Mouse (Mus musculus) CH12.LX (cell line): ENCODE results near the gene Ndufa8. TPM values are rescaled to one million over a fixed set of nuclear protein-coding genes. Genes with fewer than 3 reads are reported as not detected.

Experiments
- DNase-seq: peaks from one replicate; pipeline ENCODE4 v3.0.0-alpha.2; 2013; ENCODE audit errors: extremely low read depth
- H3K27ac ChIP-seq: 2 replicates; pipeline ENCODE4 v1.5.1; 2012; ENCODE audit warnings: low read depth, mild to moderate bottlenecking, control low read depth, moderate library complexity; ENCODE audit not compliant: insufficient read depth
- H3K27me3 ChIP-seq: replicated peaks from 2 replicates; pipeline ENCODE3; 2012; ENCODE audit warnings: inconsistent platforms
- H3K36me3 ChIP-seq, 2 experiments: replicated peaks in 1 of 2; 2 replicates each; pipeline versions ENCODE3 to v1.6.1; 2012; ENCODE audit warnings: inconsistent platforms in 1 of 2, low read length in 1 of 2, mild to moderate bottlenecking in 1 of 2, mixed read lengths in 1 of 2, moderate library complexity in 1 of 2; ENCODE audit not compliant: control insufficient read depth in 1 of 2, insufficient read depth in 1 of 2
- H3K4me1 ChIP-seq, 2 experiments: 2 replicates each; pipeline ENCODE4 v1.6.1; 2012; ENCODE audit warnings: inconsistent platforms in 1 of 2, moderate library complexity in 1 of 2; ENCODE audit not compliant: insufficient read depth in 2 of 2, control insufficient read depth in 1 of 2
- H3K4me2 ChIP-seq: 2 replicates; pipeline ENCODE4 v1.6.1; 2012; ENCODE audit warnings: low read depth, mild to moderate bottlenecking, control low read depth; ENCODE audit not compliant: poor library complexity, insufficient read depth, severe bottlenecking
- H3K4me3 ChIP-seq, 3 experiments: fragments of 150-350 bp in 1 of 3; sonication (generic) in 1 of 3; replicated peaks in 1 of 3; 2 replicates each; pipeline versions ENCODE3 to v1.5.1; 2011 to 2012; ENCODE audit warnings: low read depth in 2 of 3, low read length in 2 of 3, mild to moderate bottlenecking in 2 of 3, moderate library complexity in 2 of 3, control low read depth in 1 of 3, improper control_type of control experiment in 1 of 3, inconsistent platforms in 1 of 3, mixed read lengths in 1 of 3; ENCODE audit not compliant: poor library complexity in 1 of 3
- H3K79me2 ChIP-seq: replicated peaks from 2 replicates; pipeline ENCODE4 v1.6.1; 2012; ENCODE audit warnings: mild to moderate bottlenecking, moderate library complexity; ENCODE audit not compliant: control insufficient read depth, poor library complexity, insufficient read depth, severe bottlenecking; ENCODE audit errors: extremely low read depth
- H3K9ac ChIP-seq: 2 replicates; pipeline ENCODE4 v1.6.1; 2012; ENCODE audit warnings: low read depth, mild to moderate bottlenecking, control low read depth, moderate library complexity; ENCODE audit not compliant: insufficient read depth
- H3K9me3 ChIP-seq: replicated peaks from 2 replicates; pipeline ENCODE3; 2012; ENCODE audit warnings: low read length, inconsistent platforms, mixed read lengths
- CTCF ChIP-seq, 2 experiments: IDR thresholded peaks in 1 of 2; conservative IDR thresholded peaks in 1 of 2; 2 replicates each; pipeline ENCODE4 v1.5.1; 2011 to 2012; ENCODE audit warnings: low read depth in 2 of 2, low read length in 2 of 2, improper control_type of control experiment in 1 of 2, inconsistent platforms in 1 of 2, mild to moderate bottlenecking in 1 of 2, moderate library complexity in 1 of 2
- E2F4 ChIP-seq: IDR thresholded peaks from 2 replicates; pipeline ENCODE4 v1.6.1; 2011; ENCODE audit warnings: low read depth, low read length, improper control_type of control experiment; ENCODE audit not compliant: insufficient replicate concordance
- EP300 ChIP-seq: IDR thresholded peaks from 2 replicates; pipeline ENCODE4 v1.6.1; 2011; ENCODE audit warnings: low read length, improper control_type of control experiment
- ETS1 ChIP-seq: conservative IDR thresholded peaks from 2 replicates; pipeline ENCODE4 v1.6.1; 2012; ENCODE audit warnings: low read depth, mild to moderate bottlenecking, inconsistent platforms, low read length, improper control_type of control experiment, moderate library complexity
- HCFC1 ChIP-seq: IDR thresholded peaks from 2 replicates; pipeline ENCODE4 v1.6.1; 2012; ENCODE audit warnings: low read depth, mild to moderate bottlenecking, inconsistent platforms, low read length, improper control_type of control experiment
- IRF4 ChIP-seq: IDR thresholded peaks from 2 replicates; pipeline ENCODE4 v1.6.1; 2014; ENCODE audit warnings: low read depth, mild to moderate bottlenecking, inconsistent platforms, low read length, improper control_type of control experiment
- KAT2A ChIP-seq: IDR thresholded peaks from 2 replicates; pipeline ENCODE4 v1.6.1; 2012; ENCODE audit warnings: low read length, improper control_type of control experiment, inconsistent platforms; ENCODE audit not compliant: insufficient replicate concordance
- MAZ ChIP-seq: IDR thresholded peaks from 2 replicates; pipeline ENCODE4 v1.6.1; 2012; ENCODE audit warnings: low read depth, mild to moderate bottlenecking, inconsistent platforms, low read length, improper control_type of control experiment, moderate library complexity
- MEF2A ChIP-seq: IDR thresholded peaks from 2 replicates; pipeline ENCODE4 v1.6.1; 2014; ENCODE audit warnings: low read depth, mild to moderate bottlenecking, inconsistent platforms, low read length, improper control_type of control experiment, borderline replicate concordance
- MYC ChIP-seq: IDR thresholded peaks from 2 replicates; pipeline ENCODE4 v1.6.1; 2011; ENCODE audit warnings: low read depth, mild to moderate bottlenecking, improper control_type of control experiment, low read length
- PAX5 ChIP-seq: IDR thresholded peaks from 2 replicates; pipeline ENCODE4 v1.6.1; 2012; ENCODE audit warnings: low read length, inconsistent platforms, mixed read lengths
- POLR2AphosphoS2 ChIP-seq: IDR thresholded peaks from 2 replicates; pipeline ENCODE4 v1.6.1; 2011; ENCODE audit warnings: low read depth, low read length, improper control_type of control experiment
- RAD21 ChIP-seq: IDR thresholded peaks from 2 replicates; pipeline ENCODE4 v1.6.1; 2011; ENCODE audit warnings: low read depth, mild to moderate bottlenecking, low read length, improper control_type of control experiment, moderate library complexity
- RCOR1 ChIP-seq: conservative IDR thresholded peaks from 2 replicates; pipeline ENCODE4 v1.6.1; 2012; ENCODE audit warnings: low read depth, mild to moderate bottlenecking, inconsistent platforms, low read length, improper control_type of control experiment
- TBP ChIP-seq: conservative IDR thresholded peaks from 2 replicates; pipeline ENCODE4 v1.6.1; 2011; ENCODE audit warnings: low read depth, low read length, improper control_type of control experiment
- TCF12 ChIP-seq: IDR thresholded peaks from 2 replicates; pipeline ENCODE4 v1.6.1; 2014; ENCODE audit warnings: low read depth, mild to moderate bottlenecking, inconsistent platforms, low read length, improper control_type of control experiment
- USF1 ChIP-seq: IDR thresholded peaks from 2 replicates; pipeline ENCODE4 v1.6.1; 2014; ENCODE audit warnings: low read depth, mild to moderate bottlenecking, inconsistent platforms, low read length, improper control_type of control experiment
- USF2 ChIP-seq: conservative IDR thresholded peaks from 2 replicates; pipeline ENCODE4 v1.6.1; 2011; ENCODE audit warnings: low read depth, low read length, improper control_type of control experiment
- ZC3H11A ChIP-seq: IDR thresholded peaks from 2 replicates; pipeline ENCODE4 v1.6.1; 2012; ENCODE audit warnings: low read depth, mild to moderate bottlenecking, inconsistent platforms, low read length, improper control_type of control experiment
- ZKSCAN1 ChIP-seq: IDR thresholded peaks from 2 replicates; pipeline ENCODE4 v1.6.1; 2012; ENCODE audit warnings: low read depth, inconsistent platforms, low read length, improper control_type of control experiment, borderline replicate concordance
- dilution Hi-C: fragments of 300-500 bp; cut with MboI; formaldehyde crosslinking; loops from 2 replicates; pipeline ENCODE4 v1.14.3; 2020; ENCODE audit warnings: low sequenced_read_pairs; ENCODE audit not compliant: extremely low pct_unique_long_range_greater_than_20kb, extremely low pct_ligation_motif_present
- in situ Hi-C: fragments of 300-500 bp; cut with MboI; formaldehyde crosslinking; loops from 3 replicates; pipeline ENCODE4 v1.14.3; 2019; ENCODE audit warnings: low sequenced_read_pairs, low pct_ligation_motif_present, low pct_unique_long_range_greater_than_20kb, mixed read lengths
- polyA plus RNA-seq: library from polyadenylated mRNA; unstranded; fragments of >175 nt; gene quantifications from 2 replicates; pipeline ENCODE4 v1.2.1, GENCODE M21; 2012; ENCODE audit warnings: low read depth; ENCODE audit not compliant: insufficient read length
- total RNA-seq, 2 experiments: library from RNA; depleted of rRNA; stranded (reverse); fragments of 300-350 nt in 1 of 2; fragments of >200 nt in 1 of 2; gene quantifications; 2 replicates each; pipeline ENCODE4 v1.2.3; 2012 to 2014

Gene Ndufa8
- total and polyA plus RNA-seq, 3 experiments = 111 to 179 (median 119) TPM

DNA sequence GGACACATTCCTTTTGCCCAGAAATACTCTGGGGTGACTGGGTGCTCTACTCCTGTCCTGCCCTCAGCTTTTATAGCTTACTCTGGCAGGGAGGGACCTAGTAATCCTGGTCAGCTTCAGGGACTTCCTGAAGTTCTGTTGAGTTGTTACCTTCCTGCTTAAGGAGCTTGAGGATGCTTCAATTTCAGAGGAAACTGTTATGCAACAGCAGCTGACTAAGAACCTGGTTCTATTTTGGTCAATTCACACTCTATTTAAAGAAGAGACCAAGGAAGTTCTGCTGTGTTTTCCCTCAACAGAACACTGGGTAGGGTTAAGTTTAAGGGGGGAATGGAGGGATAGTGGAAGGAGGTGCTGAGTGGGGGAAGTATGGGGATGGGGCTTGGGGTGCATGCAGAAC is 50.0 kb downstream of the Ndufa8 start:
- Histone ChIP-seq H3K9me3 (peaks cover 4% of the 10 kb centered on the region), H3K9ac (no peak overlapping the region), H3K4me2 (no peak overlapping the region), H3K4me1 (peaks cover 6 to 23% of the 10 kb centered on the region in 2 experiments), H3K4me3 (no peak overlapping the region), H3K27me3 (peaks cover 17% of the 10 kb centered on the region), H3K79me2 (no peaks in the 10 kb centered on the region), H3K27ac (no peak overlapping the region), H3K36me3 (no peaks in the 10 kb centered on the region)
- in situ Hi-C loops (no loop called here), dilution Hi-C loops (no loop called here)
- TF ChIP-seq PAX5 = no peak
- TF ChIP-seq MAZ = no peak
- DNase-seq = no peak

DNA sequence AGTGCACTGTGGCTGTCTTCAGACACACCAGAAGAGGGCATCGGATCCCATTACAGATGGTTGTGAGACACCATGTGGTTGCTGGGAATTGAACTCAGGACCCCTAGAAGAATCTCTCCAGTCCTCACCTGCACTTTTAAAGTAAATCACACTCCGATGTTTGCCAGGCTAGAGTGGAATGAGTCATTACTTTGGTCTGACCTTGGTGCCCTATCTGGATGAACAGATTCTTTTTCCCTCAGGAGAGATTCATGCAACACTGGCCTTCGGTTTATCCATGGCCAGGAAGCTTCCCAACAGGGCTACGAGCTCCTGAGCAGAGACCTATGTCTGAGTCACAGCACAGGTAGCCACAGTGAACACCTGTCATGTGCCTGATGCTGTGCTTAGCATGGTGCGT is 50.8 kb downstream of the Ndufa8 start:
- H3K79me2 ChIP-seq = no peaks in the 10 kb centered on the region
- in situ Hi-C loops = no loop called here
- dilution Hi-C loops = no loop called here
- no peaks in the 10 kb centered on the region for H3K36me3 ChIP-seq
- H3K9me3 ChIP-seq = peaks cover 4% of the 10 kb centered on the region
- no peak overlapping the region for H3K27ac ChIP-seq
- H3K9ac ChIP-seq = no peak overlapping the region
- H3K4me1 ChIP-seq = peaks cover 6 to 23% of the 10 kb centered on the region in 2 experiments
- no peak for DNase-seq
- peaks cover 16% of the 10 kb centered on the region for H3K27me3 ChIP-seq
- H3K4me3 ChIP-seq = no peak overlapping the region
- no peak for TF ChIP-seq RAD21
- TF ChIP-seq ETS1 = no peak
- no peak for TF ChIP-seq KAT2A
- no peak for TF ChIP-seq MEF2A
- TF ChIP-seq POLR2AphosphoS2 = no peak
- TF ChIP-seq CTCF (conservative IDR thresholded peaks at IDR 0.05 in 1 of 2, IDR thresholded peaks at IDR 0.05 in 1 of 2; ENCODE audit: low read depth in 2 of 2, low read length in 2 of 2) = no peak
- TF ChIP-seq USF1 = no peak
- no peak for TF ChIP-seq ZC3H11A
- no peak for TF ChIP-seq HCFC1
- no peak for TF ChIP-seq USF2
- TF ChIP-seq TBP = no peak
- no peak for TF ChIP-seq RCOR1
- no peak for TF ChIP-seq IRF4
- no peak for TF ChIP-seq MYC
- TF ChIP-seq EP300 = no peak
- no peak for TF ChIP-seq ZKSCAN1
- TF ChIP-seq E2F4 = no peak
- TF ChIP-seq PAX5 = no peak
- TF ChIP-seq TCF12 = no peak
- H3K4me2 ChIP-seq = no peak overlapping the region
